Mouse (Mus musculus) 416B (cell line): ENCODE results near the gene Inf2.

ENCODE experiments used
- DNase-seq: peaks from one replicate; pipeline ENCODE4 v3.0.0; 2011; ENCODE audit warnings: low read depth

The Inf2 gene

GRCm38 (mm10) chr12:112570160-112570559 lies 18.4 kb upstream of the Inf2 start:
- DNase-seq = no peak

- DNase-seq = peak; percentile 35
These were observed 17.5 kb upstream of the Inf2 start for GRCm38 (mm10) chr12:112571064-112571463.

- no peak for DNase-seq
These were observed 13.2 kb upstream of the Inf2 start for GRCm38 (mm10) chr12:112575274-112575986.

GRCm38 (mm10) chr12:112576341-112576740 lies 12.2 kb upstream of the Inf2 start:
- no peak for DNase-seq

GRCm38 (mm10) chr12:112576749-112577148 lies 11.8 kb upstream of the Inf2 start:
- no peak for DNase-seq

- DNase-seq = peak; percentile 97
These were observed 10.1 kb upstream of the Inf2 start for GRCm38 (mm10) chr12:112578296-112579090.

GRCm38 (mm10) chr12:112579430-112579829 lies 9.2 kb upstream of the Inf2 start:
- DNase-seq = no peak

- no peak for DNase-seq
These were observed 8.7 kb upstream of the Inf2 start for GRCm38 (mm10) chr12:112579926-112580325.

- DNase-seq = peak; percentile 79
These were observed 7.5 kb upstream of the Inf2 start for GRCm38 (mm10) chr12:112581113-112581512.

GRCm38 (mm10) chr12:112584954-112585353 lies 3.6 kb upstream of the Inf2 start:
- no peak for DNase-seq

- no peak for DNase-seq
These were observed 2.6 kb upstream of the Inf2 start for GRCm38 (mm10) chr12:112585924-112586538.

- no peak for DNase-seq
These were observed 1.2 kb upstream of the Inf2 start for GRCm38 (mm10) chr12:112587125-112588124.

- no peak for DNase-seq
These were observed 1.1 kb downstream of the Inf2 start for GRCm38 (mm10) chr12:112589491-112590191.

- no peak for DNase-seq
These were observed 2.1 kb downstream of the Inf2 start for GRCm38 (mm10) chr12:112590566-112591239.

- DNase-seq = no peak
These were observed 2.7 kb downstream of the Inf2 start for GRCm38 (mm10) chr12:112591240-112591639.

GRCm38 (mm10) chr12:112591730-112592129 lies 3.1 kb downstream of the Inf2 start:
- DNase-seq = no peak

- DNase-seq = peak; percentile 56
These were observed 4.6 kb downstream of the Inf2 start for GRCm38 (mm10) chr12:112592985-112593734.

GRCm38 (mm10) chr12:112593951-112594915 lies 5.6 kb downstream of the Inf2 start:
- peak; percentile 65 for DNase-seq
